Mouse (Mus musculus) G1E (cell line): ENCODE measurements around the gene Lrmda.

Experiments
- CTCF ChIP-seq: IDR thresholded peaks from 2 replicates; pipeline ENCODE4 v1.5.1; 2012; ENCODE audit warnings: low read depth, low read length, inconsistent platforms, mixed read lengths
- GATA1 ChIP-seq: IDR thresholded peaks from 2 replicates; pipeline ENCODE4 v1.6.1; 2012; ENCODE audit warnings: borderline replicate concordance, low read length, inconsistent platforms, mixed read lengths
- GATA2 ChIP-seq: IDR thresholded peaks from 2 replicates; pipeline ENCODE4 v1.6.1; 2012; ENCODE audit warnings: low read depth, low read length, inconsistent platforms, borderline replicate concordance
- POLR2AphosphoS5 ChIP-seq: IDR thresholded peaks from 2 replicates; pipeline ENCODE4 v1.6.1; 2012; ENCODE audit warnings: low read depth, low read length, inconsistent platforms; ENCODE audit not compliant: insufficient replicate concordance
- TAL1 ChIP-seq: conservative IDR thresholded peaks from 2 replicates; pipeline ENCODE4 v1.6.1; 2012; ENCODE audit warnings: low read depth, low read length, inconsistent platforms, mixed read lengths

DNA sequence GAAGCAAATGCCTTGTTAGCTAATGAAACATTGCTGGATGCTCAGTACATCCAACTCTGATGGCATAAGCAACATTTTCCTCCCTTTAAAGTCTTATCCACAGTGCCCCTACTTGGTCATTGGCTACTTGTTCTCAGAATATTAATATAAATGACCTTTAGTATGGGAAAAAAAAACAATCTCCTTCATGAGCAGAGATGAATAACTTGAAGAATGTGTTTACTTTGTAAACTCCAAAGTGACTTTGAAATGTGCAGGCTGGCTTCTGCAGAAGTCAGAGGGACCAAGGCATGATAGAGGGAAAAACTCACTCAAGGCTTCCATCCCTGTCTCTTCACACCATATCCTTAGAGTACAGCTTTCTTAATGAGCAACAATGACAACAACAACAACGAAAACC, 202.5 kb downstream of the Lrmda start:
- TF ChIP-seq CTCF, result no peak
- no peak for TF ChIP-seq TAL1
- TF ChIP-seq POLR2AphosphoS5, result no peak
- no peak for TF ChIP-seq GATA1
- no peak for TF ChIP-seq GATA2
